Mouse (Mus musculus) ZHBTc4 (cell line): ENCODE data around the gene Eif5a2.

Experiments
- DNase-seq: peaks from one replicate; pipeline ENCODE4 v3.0.0-alpha.2; 2011; ENCODE audit warnings: low read depth, low spot score

The Eif5a2 gene

GRCm38 (mm10) chr3:28780994-28781393 is at the start of gene Eif5a2:
TSS of gene Eif5a2 (plus strand) at chr3:28781276.
- DNase-seq = peak; percentile 96

DNA sequence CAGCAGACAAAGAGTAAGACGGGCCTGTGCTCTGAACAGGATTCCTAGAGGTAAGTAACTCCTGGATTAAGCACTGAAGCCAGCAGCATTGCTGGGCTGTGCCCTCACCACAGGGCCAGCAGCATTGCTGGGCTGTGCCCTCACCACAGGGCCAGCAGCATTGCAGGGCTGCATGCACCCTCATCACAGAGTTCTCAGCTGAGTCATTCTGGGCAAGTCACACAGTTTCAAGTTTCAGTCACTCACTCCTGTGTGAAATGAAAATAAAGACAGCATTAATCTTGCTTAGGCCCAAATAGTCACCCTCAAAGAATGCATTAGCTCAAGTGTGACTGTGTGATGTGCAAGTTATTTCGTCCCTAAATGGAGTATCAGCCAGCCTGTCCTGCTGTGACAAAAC is 46.4 kb upstream of the Eif5a2 start:
- DNase-seq = no peak

- DNase-seq = no peak
Observed at GRCm38 (mm10) chr3:28736981-28737380, 44.1 kb upstream of the Eif5a2 start.

DNA sequence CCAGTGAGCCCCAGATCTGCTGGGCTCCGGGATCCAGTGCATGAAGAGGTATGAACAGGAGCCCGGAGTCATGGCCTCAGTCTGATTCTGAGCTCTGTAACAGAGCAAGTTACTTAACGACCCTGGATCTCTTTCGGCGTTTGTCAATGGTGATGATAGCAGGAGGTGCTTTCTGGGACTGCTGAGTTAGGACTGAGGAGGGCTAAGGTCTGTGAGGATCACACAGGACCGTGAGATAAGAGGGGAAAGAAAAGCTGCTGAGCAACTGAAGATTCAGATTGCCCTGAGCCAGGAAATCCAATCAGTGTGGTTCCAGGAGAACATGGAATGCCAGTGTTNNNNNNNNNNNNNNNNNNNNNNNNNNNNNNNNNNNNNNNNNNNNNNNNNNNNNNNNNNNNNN is 40.7 kb upstream of the Eif5a2 start:
- no peak for DNase-seq

DNA sequence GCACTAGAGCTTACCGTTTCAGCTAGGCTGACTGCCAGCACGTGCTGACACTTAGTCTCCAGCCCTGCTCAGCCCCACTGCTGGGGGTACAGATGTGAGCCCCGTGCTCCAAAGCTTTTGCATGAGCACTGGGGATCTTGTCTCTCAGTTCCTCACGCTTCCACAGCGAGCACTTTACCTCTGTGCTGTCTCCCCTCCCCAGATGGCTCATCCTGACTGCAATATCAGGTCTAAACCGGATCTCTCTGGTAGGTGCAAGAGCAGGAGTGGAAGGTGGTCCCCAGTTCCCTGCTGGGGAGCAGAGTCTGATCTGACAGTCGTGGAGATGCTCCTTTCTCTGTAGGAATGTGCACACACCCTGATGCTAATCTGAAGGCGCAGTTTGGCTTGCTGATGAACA is 37.8 kb upstream of the Eif5a2 start:
- DNase-seq = peak; percentile 92

DNA sequence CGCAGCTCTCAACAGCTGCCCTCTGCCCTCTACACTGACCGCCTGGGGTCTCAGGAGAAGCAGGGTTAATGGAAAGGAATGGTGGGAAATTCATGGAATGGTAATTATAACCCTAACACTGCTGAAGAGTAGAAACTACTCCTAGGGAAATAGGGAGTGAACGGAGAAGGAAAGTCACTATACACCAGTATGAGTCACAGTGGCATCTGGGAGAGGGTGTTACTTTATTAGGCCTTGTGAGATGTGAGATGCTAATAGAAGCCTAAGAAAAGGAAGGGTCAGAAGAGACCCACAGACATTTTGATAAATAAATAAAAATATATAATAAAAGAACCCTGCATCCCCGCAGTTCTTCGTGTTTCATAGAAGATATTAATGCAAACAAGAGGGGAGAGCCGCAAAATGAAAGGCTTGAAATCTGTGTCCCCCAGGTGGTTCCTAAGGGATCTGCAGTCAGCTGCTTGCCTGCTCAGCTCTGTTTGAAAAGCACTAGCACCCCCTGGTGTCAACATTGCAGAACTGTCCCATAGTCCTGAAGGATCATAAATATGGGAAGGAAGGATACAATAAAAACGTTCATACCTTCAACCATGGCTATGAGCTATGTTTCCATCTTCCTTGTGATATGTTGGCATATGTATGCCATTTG is 35.1 kb upstream of the Eif5a2 start:
- peak; percentile 89 for DNase-seq

DNA sequence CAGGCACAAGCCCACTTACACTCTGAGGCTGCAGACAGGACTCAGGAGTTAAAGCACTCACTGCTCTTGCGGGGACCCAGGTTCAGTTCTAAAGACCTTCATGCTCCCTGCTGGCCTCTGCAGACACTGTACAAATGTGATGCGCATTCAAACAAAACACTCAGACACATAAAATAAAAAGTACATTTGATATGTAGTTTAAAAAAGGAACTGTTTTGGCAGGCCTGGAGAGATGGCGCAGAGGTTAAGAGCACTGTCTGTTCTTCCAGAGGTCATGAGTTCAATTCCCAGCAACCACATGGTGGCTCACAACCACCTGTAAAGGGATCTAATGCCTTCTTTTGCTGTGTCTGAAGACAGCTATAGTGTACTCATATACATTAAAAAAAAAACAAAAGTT is 32.9 kb upstream of the Eif5a2 start:
- peak; percentile 17 for DNase-seq

GRCm38 (mm10) chr3:28748956-28749355 is 32.1 kb upstream of the Eif5a2 start:
- DNase-seq = peak; percentile 56

DNA sequence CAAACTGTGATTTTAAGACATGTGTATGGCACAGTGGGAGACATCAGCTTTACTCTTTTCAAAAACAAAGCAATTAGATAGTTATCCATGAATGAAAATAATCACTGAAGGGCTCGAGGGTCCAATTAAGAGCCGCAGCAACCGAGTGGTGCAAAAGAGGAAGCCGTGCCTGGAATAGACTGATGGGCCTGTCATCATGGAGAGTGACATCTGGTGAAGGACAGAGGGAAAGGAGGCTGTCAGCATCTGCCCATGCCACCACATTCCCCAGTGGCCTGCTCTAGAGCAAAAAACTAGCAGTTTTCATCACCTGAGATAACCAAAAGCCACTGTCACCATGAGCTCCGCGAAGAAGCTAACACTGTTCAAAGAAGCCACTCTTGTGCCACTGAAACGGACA is 25.6 kb upstream of the Eif5a2 start:
- no peak for DNase-seq

DNA sequence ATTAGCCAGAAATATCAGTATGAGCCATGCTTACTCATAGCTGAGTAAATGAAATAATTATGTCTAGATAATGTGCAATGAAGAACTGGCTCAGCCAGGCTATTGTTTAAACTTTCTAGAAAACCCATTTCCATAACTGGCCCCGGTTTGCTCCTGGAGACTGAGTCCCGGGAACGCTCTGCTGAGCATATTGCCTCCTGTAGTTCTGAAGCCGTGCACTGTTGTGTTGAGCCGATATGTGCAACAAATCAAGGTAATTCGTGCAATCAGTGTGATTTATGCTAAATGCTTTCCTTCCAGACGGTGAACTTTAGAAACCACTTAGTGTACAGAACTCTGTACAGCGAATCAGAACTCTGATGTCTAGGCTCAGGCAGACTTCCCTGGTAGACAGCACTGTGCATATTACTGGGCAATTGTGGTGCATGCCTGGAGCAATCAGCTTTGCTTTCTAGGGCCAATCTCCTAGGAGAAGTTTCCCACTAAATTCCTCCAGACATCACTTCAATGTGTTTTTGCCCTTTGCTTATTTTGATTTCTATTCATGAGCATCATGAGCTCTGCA is 19.8 kb upstream of the Eif5a2 start:
- DNase-seq = no peak

DNA sequence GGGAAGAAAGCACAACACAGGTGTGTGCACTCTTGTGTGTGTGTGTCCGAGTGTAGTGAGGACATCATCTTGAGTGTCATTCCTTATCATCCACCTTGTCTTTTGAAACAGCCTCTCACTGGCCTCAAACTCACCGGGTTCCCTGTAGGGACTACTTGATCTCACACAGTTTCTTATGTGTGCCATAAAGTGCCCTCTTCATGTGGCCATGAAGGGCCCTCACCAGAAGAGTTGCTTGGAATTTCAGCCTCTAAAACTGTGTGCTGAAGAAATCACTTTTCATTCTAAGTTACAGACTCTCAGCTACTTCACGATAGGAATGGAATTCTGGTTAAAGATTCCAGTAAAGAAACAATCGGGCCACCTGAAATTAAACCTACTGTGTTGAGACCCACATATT is 14.1 kb upstream of the Eif5a2 start:
- DNase-seq = no peak

- peak; percentile 15 for DNase-seq
Observed at GRCm38 (mm10) chr3:28768222-28768621, 12.9 kb upstream of the Eif5a2 start.

DNA sequence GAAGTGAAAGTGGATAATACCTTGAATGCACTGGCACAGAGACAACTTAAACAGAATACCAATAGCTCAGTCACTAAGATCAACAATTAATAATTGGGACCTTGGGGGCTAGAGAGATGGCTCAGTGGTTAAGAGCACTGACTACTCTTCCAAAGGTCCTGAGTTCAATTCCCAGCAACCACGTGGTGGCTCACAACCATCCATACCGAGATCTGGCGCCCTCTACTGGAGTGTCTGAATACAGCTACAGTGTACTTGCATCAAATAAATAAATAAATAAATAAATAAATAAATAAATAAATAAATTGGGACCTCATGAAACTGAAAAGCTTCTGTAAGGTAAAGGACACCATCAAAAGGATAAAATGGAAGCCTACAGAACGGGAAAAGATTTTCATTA is 8.2 kb upstream of the Eif5a2 start:
- peak; percentile 25 for DNase-seq

GRCm38 (mm10) chr3:28775361-28775760 is 5.7 kb upstream of the Eif5a2 start:
- DNase-seq = no peak

DNA sequence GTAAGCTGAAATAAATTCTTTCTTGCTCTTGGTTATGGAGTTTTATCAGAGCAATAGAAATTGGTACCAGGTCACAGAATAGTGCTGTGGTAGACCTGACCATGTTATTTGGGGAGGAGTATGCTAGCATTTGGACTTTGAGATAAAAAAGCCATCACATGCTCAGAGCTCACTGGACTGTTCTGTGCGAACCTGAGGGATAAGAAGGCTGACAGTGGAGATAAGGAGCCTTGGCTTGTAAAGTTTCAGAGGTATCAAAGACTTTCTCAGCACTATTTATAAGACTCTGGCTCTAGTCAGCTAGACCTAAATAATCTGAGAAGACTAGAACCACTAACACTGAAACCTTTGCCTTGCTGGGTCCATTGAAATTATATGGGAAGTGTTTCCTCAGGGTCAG is 5.1 kb upstream of the Eif5a2 start:
- no peak for DNase-seq

- DNase-seq = no peak
Observed at GRCm38 (mm10) chr3:28776491-28776890, 4.6 kb upstream of the Eif5a2 start.

- DNase-seq = no peak
Observed at GRCm38 (mm10) chr3:28780511-28780910, 565 bp upstream of the Eif5a2 start.

DNA sequence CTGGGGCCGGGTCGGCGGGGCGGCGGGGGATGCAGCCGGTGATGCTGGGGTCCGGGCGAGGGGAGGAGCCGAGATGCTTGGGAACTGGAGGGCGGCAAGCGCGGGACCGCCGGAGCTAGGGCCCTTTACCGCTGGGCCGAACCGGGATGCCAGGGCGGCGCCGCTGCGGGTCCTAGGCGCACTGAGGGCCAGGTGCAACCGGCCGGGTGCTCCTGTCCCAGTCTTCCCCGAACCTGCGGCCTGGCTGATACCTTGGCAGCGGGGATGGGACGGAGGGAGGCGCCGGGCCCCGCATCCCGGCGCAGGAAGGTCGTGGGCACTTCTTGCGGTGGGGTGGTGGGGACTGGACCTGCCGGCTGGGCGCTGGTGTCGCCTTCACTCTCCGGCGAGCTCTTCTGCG is 346 bp downstream of the Eif5a2 start:
- no peak for DNase-seq

- no peak for DNase-seq
Observed at GRCm38 (mm10) chr3:28781848-28782247, 772 bp downstream of the Eif5a2 start.

DNA sequence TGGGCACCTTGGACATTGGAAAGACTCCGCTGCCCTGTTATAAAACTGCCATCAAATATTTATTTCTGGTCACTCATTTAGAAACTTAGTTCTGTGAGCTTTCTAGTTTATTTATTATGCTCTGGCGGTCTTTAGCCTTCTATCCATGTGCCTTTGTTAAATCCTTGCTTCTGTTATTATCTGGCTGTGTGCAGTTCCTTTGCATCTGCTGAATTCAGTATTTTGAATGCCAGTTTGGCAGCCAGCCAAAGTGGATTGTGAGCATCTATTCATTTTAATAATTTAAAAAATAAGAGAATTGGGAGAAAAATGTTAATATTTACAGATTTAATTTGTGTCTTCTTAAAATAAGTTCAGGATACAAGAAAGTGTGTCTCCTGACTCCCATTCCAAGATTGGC is 3.1 kb downstream of the Eif5a2 start:
- DNase-seq = no peak

GRCm38 (mm10) chr3:28794835-28795234 is 13.8 kb downstream of the Eif5a2 start:
- DNase-seq = no peak

DNA sequence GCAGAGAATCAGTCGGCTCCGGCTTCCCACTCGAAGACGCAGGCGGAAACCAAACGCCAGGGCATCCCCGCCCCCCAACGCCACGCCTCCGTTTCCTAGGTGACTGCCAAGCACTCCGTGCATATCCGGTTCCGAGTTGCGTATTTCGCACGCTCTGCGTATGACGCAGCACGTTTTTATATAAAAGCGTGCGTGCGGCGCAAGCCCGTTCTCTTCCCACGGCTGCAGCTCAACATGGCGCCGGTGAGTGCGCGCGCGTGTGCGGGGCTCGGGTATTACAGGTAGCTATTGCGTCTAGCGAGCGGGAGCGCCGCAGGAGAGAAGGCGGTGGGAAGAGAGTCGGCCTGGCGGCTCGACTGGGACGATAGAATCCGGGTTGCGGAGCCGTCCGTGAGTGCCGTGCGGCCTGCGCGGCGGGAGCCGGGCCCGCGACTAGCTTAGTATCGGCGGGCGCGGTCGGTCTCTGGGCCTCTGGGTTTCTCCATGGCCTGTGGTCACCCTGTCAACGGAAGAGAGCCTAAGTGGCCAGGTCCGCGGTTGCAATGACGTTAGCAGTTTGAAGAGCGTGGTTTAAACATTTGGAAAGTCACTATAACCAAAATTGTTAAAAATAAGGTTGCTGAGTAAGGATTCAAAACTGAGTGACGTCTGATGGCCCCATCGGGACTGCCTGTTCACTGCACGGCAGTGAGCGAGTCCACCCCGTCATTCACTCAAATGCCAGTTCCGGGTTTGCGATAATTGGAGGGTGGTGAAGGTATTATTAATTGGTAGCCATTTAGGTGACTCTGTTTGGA is 24.4 kb downstream of the Eif5a2 start, which contains the start of gene Rpl22l1:
Gene Rpl22l1 (plus strand): TSS at position 136 of the 797 bp plus-strand sequence.
- peak; percentile 99 for DNase-seq
